Mouse (Mus musculus) neural tube, embryonic 15.5 days (tissue): ENCODE measurements around the gene Gsdma2. TPM values are rescaled to one million over a fixed set of nuclear protein-coding genes. Genes with fewer than 3 reads are reported as not detected.

Experiments used
- polyA plus RNA-seq: library from polyadenylated mRNA; unstranded; fragments of >200 nt; fragmentation: Nextera tagmentation; extraction: Ambion mirVana; gene quantifications from 2 replicates; pipeline ENCODE4 v1.2.1, GENCODE M21; 2015

Gene Gsdma2
- polyA plus RNA-seq, 1 experiment from 2014 or later, result 0.15 TPM

Other genes starting within 250 kb of the Gsdma2 start
- gene Pgap3, start 246.3 kb upstream of the Gsdma2 start, polyA plus RNA-seq, result 7.4 and 9.6 TPM in 2 replicates
- gene Erbb2, start 234.3 kb upstream of the Gsdma2 start, polyA plus RNA-seq, result 7.3 and 9.4 TPM in 2 replicates
- gene Mien1, start 207.8 kb upstream of the Gsdma2 start, polyA plus RNA-seq, result 243 and 278 TPM in 2 replicates
- 1.1 and 8.3 TPM in 2 replicates for gene Grb7, start 200.4 kb upstream of the Gsdma2 start, polyA plus RNA-seq
- gene Ikzf3, start 100.7 kb upstream of the Gsdma2 start, polyA plus RNA-seq, result 0.18 and 1.3 TPM in 2 replicates
- 0.45 TPM in 1 of 2 replicates, not detected in the other for gene Zpbp2, start 95.7 kb upstream of the Gsdma2 start, polyA plus RNA-seq
- 92.9 and 99.8 TPM in 2 replicates for gene Ormdl3, start 59.4 kb upstream of the Gsdma2 start, polyA plus RNA-seq
- not detected in 2 replicates for gene Lrrc3c, start 48.5 kb upstream of the Gsdma2 start, polyA plus RNA-seq
- gene Gm12355, start 21.1 kb upstream of the Gsdma2 start, polyA plus RNA-seq, result 0.42 and 0.79 TPM in 2 replicates
- gene Gsdma3, start 20.4 kb upstream of the Gsdma2 start, polyA plus RNA-seq, result not detected in 2 replicates
- gene Gsdma, start 17.6 kb downstream of the Gsdma2 start, polyA plus RNA-seq, result 0.06 TPM in 1 of 2 replicates, not detected in the other
- 185 and 191 TPM in 2 replicates for gene Psmd3, start 35.8 kb downstream of the Gsdma2 start, polyA plus RNA-seq
- gene Csf3, start 54.5 kb downstream of the Gsdma2 start, polyA plus RNA-seq, result not detected in 2 replicates
- 59.6 and 60.9 TPM in 2 replicates for gene Med24, start 82.7 kb downstream of the Gsdma2 start, polyA plus RNA-seq
- 104 and 125 TPM in 2 replicates for gene Thra, start 93.9 kb downstream of the Gsdma2 start, polyA plus RNA-seq
- gene Nr1d1, start 128.6 kb downstream of the Gsdma2 start, polyA plus RNA-seq, result 3.8 and 4.0 TPM in 2 replicates
- 27.5 and 30.1 TPM in 2 replicates for gene Msl1, start 148.8 kb downstream of the Gsdma2 start, polyA plus RNA-seq
- 44.3 and 46.8 TPM in 2 replicates for gene Casc3, start 158.1 kb downstream of the Gsdma2 start, polyA plus RNA-seq
- 12.5 and 13.7 TPM in 2 replicates for gene Rapgefl1, start 190.0 kb downstream of the Gsdma2 start, polyA plus RNA-seq
- gene Wipf2, start 216.9 kb downstream of the Gsdma2 start, polyA plus RNA-seq, result 3.9 and 4.8 TPM in 2 replicates